Mouse (Mus musculus): Measurements from ENCODE around the gene Ccnl2. TPM values are rescaled to one million over a fixed set of nuclear protein-coding genes. Genes with fewer than 3 reads are reported as not detected.

Gene Ccnl2
- polyA plus RNA-seq, 1 experiment from 2014 or later, result 186 TPM

Small RNAs within 50 kb of the gene (microRNA-seq; reads per million reads assigned to microRNA genes)
- not detected for gene Gm27743 (ENCODE audit: insufficient number of aligned reads)

Other genes with a start within 250 kb of the Ccnl2 start
- 16.0 and 16.5 TPM in 2 replicates for gene Slc35e2, start 211.1 kb upstream of the Ccnl2 start, polyA plus RNA-seq (2014; fragmentation: Nextera tagmentation; extraction: Ambion mirVana)
- gene Cdk11b, start 187.6 kb upstream of the Ccnl2 start, polyA plus RNA-seq (2014; fragmentation: Nextera tagmentation; extraction: Ambion mirVana), result 83.8 and 84.0 TPM in 2 replicates
- not detected in 2 replicates for gene Gm10563, start 167.1 kb upstream of the Ccnl2 start, polyA plus RNA-seq (2014; fragmentation: Nextera tagmentation; extraction: Ambion mirVana)
- 2.5 and 2.7 TPM in 2 replicates for gene Mmp23, start 159.1 kb upstream of the Ccnl2 start, polyA plus RNA-seq (2014; fragmentation: Nextera tagmentation; extraction: Ambion mirVana)
- gene Mib2, start 143.3 kb upstream of the Ccnl2 start, polyA plus RNA-seq (2014; fragmentation: Nextera tagmentation; extraction: Ambion mirVana), result 21.2 and 22.3 TPM in 2 replicates
- gene Fndc10, start 118.1 kb upstream of the Ccnl2 start, polyA plus RNA-seq (2014; fragmentation: Nextera tagmentation; extraction: Ambion mirVana), result 2.3 and 2.9 TPM in 2 replicates
- 138 and 144 TPM in 2 replicates for gene Ssu72, start 107.7 kb upstream of the Ccnl2 start, polyA plus RNA-seq (2014; fragmentation: Nextera tagmentation; extraction: Ambion mirVana)
- gene Tmem240, start 77.7 kb upstream of the Ccnl2 start, polyA plus RNA-seq (2014; fragmentation: Nextera tagmentation; extraction: Ambion mirVana), result 0.76 and 1.2 TPM in 2 replicates
- 104 and 115 TPM in 2 replicates for gene Atad3a, start 51.4 kb upstream of the Ccnl2 start, polyA plus RNA-seq (2014; fragmentation: Nextera tagmentation; extraction: Ambion mirVana)
- gene Vwa1, start 37.8 kb upstream of the Ccnl2 start, polyA plus RNA-seq (2014; fragmentation: Nextera tagmentation; extraction: Ambion mirVana), result 10.0 and 10.6 TPM in 2 replicates
- gene Tmem88b, start 26.6 kb upstream of the Ccnl2 start, polyA plus RNA-seq (2014; fragmentation: Nextera tagmentation; extraction: Ambion mirVana), result 0.15 and 0.43 TPM in 2 replicates
- gene Ankrd65, start 22.1 kb upstream of the Ccnl2 start, polyA plus RNA-seq (2014; fragmentation: Nextera tagmentation; extraction: Ambion mirVana), result not detected in 2 replicates
- 203 and 223 TPM in 2 replicates for gene Mrpl20, start 9.6 kb upstream of the Ccnl2 start, polyA plus RNA-seq (2014; fragmentation: Nextera tagmentation; extraction: Ambion mirVana)
- 132 and 141 TPM in 2 replicates for gene Aurkaip1, start 18.8 kb downstream of the Ccnl2 start, polyA plus RNA-seq (2014; fragmentation: Nextera tagmentation; extraction: Ambion mirVana)
- 28.8 and 29.3 TPM in 2 replicates for gene Mxra8, start 27.2 kb downstream of the Ccnl2 start, polyA plus RNA-seq (2014; fragmentation: Nextera tagmentation; extraction: Ambion mirVana)
- 17.9 and 18.0 TPM in 2 replicates for gene Dvl1, start 34.9 kb downstream of the Ccnl2 start, polyA plus RNA-seq (2014; fragmentation: Nextera tagmentation; extraction: Ambion mirVana)
- gene Tas1r3, start 50.9 kb downstream of the Ccnl2 start, polyA plus RNA-seq (2014; fragmentation: Nextera tagmentation; extraction: Ambion mirVana), result 0.45 and 0.60 TPM in 2 replicates
- 22.3 and 27.0 TPM in 2 replicates for gene Cptp, start 57.0 kb downstream of the Ccnl2 start, polyA plus RNA-seq (2014; fragmentation: Nextera tagmentation; extraction: Ambion mirVana)
- gene Ints11, start 57.1 kb downstream of the Ccnl2 start, polyA plus RNA-seq (2014; fragmentation: Nextera tagmentation; extraction: Ambion mirVana), result 108 and 117 TPM in 2 replicates
- 53.4 and 53.7 TPM in 2 replicates for gene Pusl1, start 79.3 kb downstream of the Ccnl2 start, polyA plus RNA-seq (2014; fragmentation: Nextera tagmentation; extraction: Ambion mirVana)
- gene Acap3, start 79.3 kb downstream of the Ccnl2 start, polyA plus RNA-seq (2014; fragmentation: Nextera tagmentation; extraction: Ambion mirVana), result 34.6 and 34.8 TPM in 2 replicates
- gene Ube2j2, start 131.3 kb downstream of the Ccnl2 start, polyA plus RNA-seq (2014; fragmentation: Nextera tagmentation; extraction: Ambion mirVana), result 159 and 165 TPM in 2 replicates
- 17.6 and 21.1 TPM in 2 replicates for gene C1qtnf12, start 149.8 kb downstream of the Ccnl2 start, polyA plus RNA-seq (2014; fragmentation: Nextera tagmentation; extraction: Ambion mirVana)
- gene B3galt6, start 180.2 kb downstream of the Ccnl2 start, polyA plus RNA-seq (2014; fragmentation: Nextera tagmentation; extraction: Ambion mirVana), result 16.3 and 20.4 TPM in 2 replicates
- 117 and 121 TPM in 2 replicates for gene Sdf4, start 180.4 kb downstream of the Ccnl2 start, polyA plus RNA-seq (2014; fragmentation: Nextera tagmentation; extraction: Ambion mirVana)
- gene Tnfrsf4, start 201.4 kb downstream of the Ccnl2 start, polyA plus RNA-seq (2014; fragmentation: Nextera tagmentation; extraction: Ambion mirVana), result 0.53 and 0.75 TPM in 2 replicates
- gene Tnfrsf18, start 213.7 kb downstream of the Ccnl2 start, polyA plus RNA-seq (2014; fragmentation: Nextera tagmentation; extraction: Ambion mirVana), result 1.1 and 1.9 TPM in 2 replicates
- 0.23 and 0.33 TPM in 2 replicates for gene Ttll10, start 246.9 kb downstream of the Ccnl2 start, polyA plus RNA-seq (2014; fragmentation: Nextera tagmentation; extraction: Ambion mirVana)